Mouse (Mus musculus): Measurements from ENCODE around the gene Kif27. TPM values are rescaled to one million over a fixed set of nuclear protein-coding genes. Genes with fewer than 3 reads are reported as not detected.
"Not testable (repeated sequence)": the region's sequence is repeated elsewhere in the genome, so short reads cannot be mapped to it uniquely, and the experiment has no call there.

Gene Kif27
- 0.02 TPM in 2 replicates for polyA plus RNA-seq (2012; rRNA removed)

DNA sequence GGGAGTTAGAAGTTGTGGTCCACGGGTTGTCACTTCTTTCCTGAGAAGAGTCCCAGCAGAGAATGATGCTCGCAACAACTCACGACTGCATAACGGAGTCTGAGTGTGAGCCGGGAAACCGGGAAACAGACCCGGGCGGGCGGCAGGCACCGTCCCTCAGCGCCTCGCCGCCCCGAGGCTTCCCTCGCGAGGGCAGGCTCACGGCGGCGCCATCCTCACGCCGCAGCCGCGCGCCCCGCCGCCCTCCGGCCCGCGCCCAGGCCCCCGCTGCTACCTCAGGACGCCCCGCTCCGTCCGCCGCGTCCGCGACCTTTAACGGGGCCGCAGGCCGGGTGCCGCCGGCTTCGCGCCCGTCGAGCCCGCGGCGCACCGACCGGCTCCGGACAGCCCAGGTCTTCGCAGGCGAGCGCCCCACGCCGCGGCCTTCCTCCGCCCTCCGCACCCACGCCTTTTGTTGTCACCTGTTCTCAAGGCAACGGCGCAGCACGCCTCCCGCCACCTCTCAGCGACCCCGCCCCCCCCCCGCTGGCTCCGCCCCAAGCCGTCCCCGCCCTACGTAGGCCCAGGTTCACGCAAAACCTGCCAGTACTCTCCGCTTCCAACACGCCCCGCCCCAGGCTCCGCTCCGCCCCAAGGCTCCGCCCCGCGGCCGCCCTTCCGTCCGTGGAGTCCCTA, at the start of gene Kif27:
TSS of gene Kif27 (minus strand) at position 494 of the 675 bp plus-strand sequence.
- TF ChIP-seq POLR2A (IDR thresholded peaks at IDR 0.05; ENCODE audit: low read depth, low read length), result no peak
- no peak for TF ChIP-seq CTCF (IDR thresholded peaks at IDR 0.05; ENCODE audit: extremely low read depth, insufficient read depth, insufficient read length, insufficient replicate concordance)
- H3K36me3 ChIP-seq (ENCODE audit: control insufficient read depth, insufficient read depth, low read length), result no peaks in the 10 kb centered on the region
- peak within 1 kb of the TSS; percentile 42; the same call in 1 of the 2 replicates for H3K4me3 ChIP-seq (ENCODE audit: extremely low read depth, insufficient read depth, insufficient read length)
- DNase-seq (ENCODE audit: low read depth in 1 of 2, low spot score in 2 of 2), result peak; percentile 77 to 83
- H3K4me1 ChIP-seq (ENCODE audit: control insufficient read depth, insufficient read depth, insufficient read length), result no peaks in the 10 kb centered on the region
- no peaks in the 10 kb centered on the region for H3K27me3 ChIP-seq (ENCODE audit: control insufficient read depth, insufficient read depth, low read length)
- no peak within 1 kb of the TSS for H3K27ac ChIP-seq (ENCODE audit: insufficient read depth, low read length)
- 1% methylated on average over 76 of the region's 85 CpGs for WGBS

DNA sequence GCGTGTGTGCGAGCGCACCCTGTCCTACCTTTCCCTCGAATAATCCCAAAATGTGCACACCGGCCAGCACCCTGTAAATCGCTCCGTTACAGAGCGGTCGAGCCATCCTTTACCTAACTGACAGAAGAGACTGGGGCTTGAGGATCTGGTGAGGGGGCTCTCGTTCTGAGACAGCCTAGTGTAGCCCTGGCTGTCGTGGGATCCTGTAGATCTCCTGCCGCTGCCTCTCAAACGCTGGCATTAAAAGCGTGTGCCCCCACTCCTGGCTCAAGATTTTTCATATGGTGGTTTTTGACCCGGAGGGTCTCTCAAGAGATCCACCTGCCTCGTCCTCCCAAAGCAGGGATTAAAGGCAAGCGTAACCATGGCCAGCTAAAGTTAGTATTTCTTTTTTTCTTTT, 44.3 kb upstream of the Kif27 start, which contains the start of gene Hnrnpk:
TSS of gene Hnrnpk (minus strand) at position 101 of the 400 bp plus-strand sequence.
- WGBS, result 7% methylated on average over 17 of the region's 17 CpGs
- not testable (repeated sequence) for DNase-seq (ENCODE audit: low read depth in 1 of 2, low spot score in 2 of 2); H3K36me3 ChIP-seq (ENCODE audit: control insufficient read depth, insufficient read depth, low read length); H3K4me1 ChIP-seq (ENCODE audit: control insufficient read depth, insufficient read depth, insufficient read length); H3K27me3 ChIP-seq (ENCODE audit: control insufficient read depth, insufficient read depth, low read length)
- Histone ChIP-seq H3K4me3 (ENCODE audit: extremely low read depth, insufficient read depth, insufficient read length) (peak within 1 kb of the TSS; percentile 85), H3K27ac (ENCODE audit: insufficient read depth, low read length) (peak within 1 kb of the TSS; percentile 99)

DNA sequence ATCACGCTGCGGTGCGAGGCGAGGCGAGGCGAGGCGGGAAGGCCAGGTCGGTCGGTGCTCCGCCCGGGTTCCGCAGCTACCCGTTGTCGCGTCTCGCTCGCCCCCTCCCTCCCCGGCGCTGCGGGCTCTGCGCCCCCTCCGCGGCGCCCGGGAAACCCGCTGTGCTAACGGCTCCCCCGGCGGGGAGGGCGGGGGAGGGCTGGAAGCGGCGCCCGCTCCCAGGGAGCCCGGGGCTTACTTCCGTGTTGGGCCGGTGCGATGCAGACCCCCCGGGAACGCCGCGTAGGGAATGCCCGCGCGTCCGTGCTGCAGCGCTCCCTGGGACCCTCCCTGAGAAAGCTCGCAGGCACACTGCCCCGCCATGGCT, 43.8 kb upstream of the Kif27 start:
- peak overlapping the region; percentile 99 for H3K27ac ChIP-seq (ENCODE audit: insufficient read depth, low read length)
- H3K36me3 ChIP-seq (ENCODE audit: control insufficient read depth, insufficient read depth, low read length), result peaks cover 9% of the 10 kb centered on the region
- peak in 1 of 2 experiments; percentile 74 for DNase-seq (ENCODE audit: low read depth in 1 of 2, low spot score in 2 of 2)
- TF ChIP-seq POLR2A (IDR thresholded peaks at IDR 0.05; ENCODE audit: low read depth, low read length) (no peak; the same call in 1 of the 2 replicates), CTCF (IDR thresholded peaks at IDR 0.05; ENCODE audit: extremely low read depth, insufficient read depth, insufficient read length, insufficient replicate concordance) (no peak)
- WGBS, result 2% methylated on average over 44 of the region's 48 CpGs
- H3K4me3 ChIP-seq (ENCODE audit: extremely low read depth, insufficient read depth, insufficient read length), result peak overlapping the region; percentile 85
- H3K4me1 ChIP-seq (ENCODE audit: control insufficient read depth, insufficient read depth, insufficient read length), result no peaks in the 10 kb centered on the region
- H3K27me3 ChIP-seq (ENCODE audit: control insufficient read depth, insufficient read depth, low read length), result no peaks in the 10 kb centered on the region

DNA sequence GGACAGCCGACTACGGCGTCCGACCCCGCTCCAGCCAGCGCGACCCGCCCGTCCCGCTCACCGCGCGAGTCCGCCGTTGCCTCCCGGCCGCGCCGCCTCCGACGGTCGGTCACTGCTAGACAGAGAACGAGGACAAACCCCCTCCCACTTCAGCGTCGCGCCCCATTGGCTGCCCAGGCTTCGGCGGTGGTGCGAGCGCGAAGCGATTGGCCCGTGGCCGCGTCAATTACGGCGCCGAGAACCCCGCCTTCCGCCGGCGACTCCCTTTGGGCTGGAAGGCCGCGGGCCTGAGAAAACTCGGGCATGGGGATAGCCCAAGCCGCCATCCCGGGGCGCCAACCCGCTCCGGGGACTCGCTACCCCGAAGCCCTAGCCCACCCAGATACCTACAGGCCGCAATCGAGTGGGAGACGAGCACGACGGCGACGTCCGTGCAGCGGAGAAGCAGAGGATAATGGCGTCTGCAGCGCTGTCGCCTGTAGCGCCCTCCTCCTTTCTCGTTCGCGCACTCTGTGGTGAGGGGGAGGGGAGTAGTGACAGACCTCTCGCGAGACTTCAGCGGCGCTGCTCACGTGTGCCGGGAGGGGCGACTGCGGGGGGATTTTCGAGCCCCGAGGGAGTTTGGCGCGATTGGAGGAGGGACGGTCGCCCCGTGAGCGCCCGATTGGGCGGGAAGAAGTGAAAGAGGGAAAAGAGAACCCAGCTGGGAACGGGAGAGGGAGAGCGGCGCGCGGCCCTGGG, 43.3 kb upstream of the Kif27 start, which contains the start of gene Rmi1:
TSS of gene Rmi1 (plus strand) at position 246 of the 741 bp plus-strand sequence.
- Histone ChIP-seq H3K27me3 (ENCODE audit: control insufficient read depth, insufficient read depth, low read length) (no peaks in the 10 kb centered on the region), H3K36me3 (ENCODE audit: control insufficient read depth, insufficient read depth, low read length) (peaks cover 15% of the 10 kb centered on the region), H3K4me1 (ENCODE audit: control insufficient read depth, insufficient read depth, insufficient read length) (no peaks in the 10 kb centered on the region), H3K4me3 (ENCODE audit: extremely low read depth, insufficient read depth, insufficient read length) (peak within 1 kb of the TSS; percentile 85), H3K27ac (ENCODE audit: insufficient read depth, low read length) (peak within 1 kb of the TSS; percentile 99)
- TF ChIP-seq POLR2A (IDR thresholded peaks at IDR 0.05; ENCODE audit: low read depth, low read length) (peak; percentile 98), CTCF (IDR thresholded peaks at IDR 0.05; ENCODE audit: extremely low read depth, insufficient read depth, insufficient read length, insufficient replicate concordance) (no peak)
- peak; percentile 95 to 97 for DNase-seq (ENCODE audit: low read depth in 1 of 2, low spot score in 2 of 2)
- under 1% methylated on average over 89 of the region's 91 CpGs for WGBS

DNA sequence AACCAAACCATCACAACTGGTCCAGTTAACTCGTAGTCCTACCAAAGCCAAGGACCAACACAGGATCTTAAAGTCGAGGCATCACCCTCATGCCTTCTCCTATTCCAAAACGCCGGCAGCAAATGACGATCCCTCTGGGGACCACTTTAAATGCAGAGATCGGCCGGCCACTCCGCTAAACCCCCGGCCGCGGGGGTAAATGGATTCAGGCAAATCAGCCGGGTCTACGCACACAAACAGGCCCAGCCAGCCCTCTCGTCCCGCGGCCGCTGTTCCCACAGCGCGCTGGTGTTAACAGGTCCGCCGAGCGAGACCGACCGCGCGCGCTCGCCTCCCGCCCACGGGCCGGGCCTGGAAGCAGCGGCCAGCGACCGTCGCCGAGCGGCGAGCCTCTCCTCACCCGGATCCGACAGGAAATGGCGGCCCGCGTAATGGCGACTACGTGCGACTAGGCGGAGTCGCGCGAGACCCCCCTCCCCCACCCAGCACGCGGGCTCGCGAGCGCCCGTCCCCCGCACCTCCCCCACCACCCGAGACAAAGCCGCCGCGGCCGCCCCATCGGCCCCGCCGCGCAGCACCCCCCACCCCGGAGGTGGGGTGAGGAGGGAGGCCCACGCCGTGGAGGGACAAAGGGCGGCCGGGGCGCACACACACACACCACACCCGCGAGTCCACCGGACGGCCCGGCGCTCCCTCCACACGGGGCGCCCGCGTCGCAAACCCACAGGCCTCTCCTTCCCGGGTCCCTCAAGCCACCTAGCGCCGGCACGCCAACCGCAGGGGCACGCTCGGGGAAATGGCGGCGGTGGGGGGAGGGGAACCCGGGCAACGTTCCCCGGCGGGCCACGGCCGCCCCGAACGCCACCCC, 42.4 kb upstream of the Kif27 start:
- peaks cover 17% of the 10 kb centered on the region for H3K36me3 ChIP-seq (ENCODE audit: control insufficient read depth, insufficient read depth, low read length)
- TF ChIP-seq POLR2A (IDR thresholded peaks at IDR 0.05; ENCODE audit: low read depth, low read length) (no peak; the same call in 1 of the 2 replicates), CTCF (IDR thresholded peaks at IDR 0.05; ENCODE audit: extremely low read depth, insufficient read depth, insufficient read length, insufficient replicate concordance) (no peak)
- under 1% methylated on average over 97 of the region's 100 CpGs for WGBS

DNA sequence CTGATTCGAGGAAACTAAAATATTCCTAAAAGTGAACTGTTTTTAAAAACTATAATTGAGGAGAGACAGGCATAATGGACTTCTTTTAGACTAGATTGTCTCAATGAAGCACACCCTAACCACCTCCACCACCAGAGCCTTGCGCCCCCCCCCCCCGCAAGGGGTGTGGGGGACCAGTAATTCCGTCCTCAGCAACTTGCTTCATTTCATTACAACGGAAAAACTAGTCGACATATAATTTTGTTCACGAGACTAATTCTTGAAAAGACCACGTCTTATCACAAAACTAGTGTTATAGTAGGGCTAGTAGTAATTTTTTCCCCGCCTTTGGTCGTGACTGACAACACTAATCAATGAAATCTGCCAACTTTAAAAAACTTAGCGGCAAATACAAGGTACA, 41.7 kb upstream of the Kif27 start:
- Histone ChIP-seq H3K27ac (ENCODE audit: insufficient read depth, low read length) (no peak overlapping the region), H3K27me3 (ENCODE audit: control insufficient read depth, insufficient read depth, low read length) (no peaks in the 10 kb centered on the region), H3K36me3 (ENCODE audit: control insufficient read depth, insufficient read depth, low read length) (peaks cover 23% of the 10 kb centered on the region), H3K4me1 (ENCODE audit: control insufficient read depth, insufficient read depth, insufficient read length) (no peaks in the 10 kb centered on the region), H3K4me3 (ENCODE audit: extremely low read depth, insufficient read depth, insufficient read length) (peak overlapping the region; percentile 85)
- TF ChIP-seq POLR2A (IDR thresholded peaks at IDR 0.05; ENCODE audit: low read depth, low read length) (no peak), CTCF (IDR thresholded peaks at IDR 0.05; ENCODE audit: extremely low read depth, insufficient read depth, insufficient read length, insufficient replicate concordance) (no peak)
- WGBS, result 3% methylated on average over 11 of the region's 11 CpGs
- DNase-seq (ENCODE audit: low read depth in 1 of 2, low spot score in 2 of 2), result no peak

More for the DNA sequence above, 42.4 kb upstream of the Kif27 start:
- Histone ChIP-seq H3K27me3 (ENCODE audit: control insufficient read depth, insufficient read depth, low read length) (no peaks in the 10 kb centered on the region), H3K4me3 (ENCODE audit: extremely low read depth, insufficient read depth, insufficient read length) (peak overlapping the region; percentile 85), H3K27ac (ENCODE audit: insufficient read depth, low read length) (peak overlapping the region; percentile 99), H3K4me1 (ENCODE audit: control insufficient read depth, insufficient read depth, insufficient read length) (no peaks in the 10 kb centered on the region)
- DNase-seq (ENCODE audit: low read depth in 1 of 2, low spot score in 2 of 2), result peak; percentile 59 to 73
